In the genomic region with DNA sequence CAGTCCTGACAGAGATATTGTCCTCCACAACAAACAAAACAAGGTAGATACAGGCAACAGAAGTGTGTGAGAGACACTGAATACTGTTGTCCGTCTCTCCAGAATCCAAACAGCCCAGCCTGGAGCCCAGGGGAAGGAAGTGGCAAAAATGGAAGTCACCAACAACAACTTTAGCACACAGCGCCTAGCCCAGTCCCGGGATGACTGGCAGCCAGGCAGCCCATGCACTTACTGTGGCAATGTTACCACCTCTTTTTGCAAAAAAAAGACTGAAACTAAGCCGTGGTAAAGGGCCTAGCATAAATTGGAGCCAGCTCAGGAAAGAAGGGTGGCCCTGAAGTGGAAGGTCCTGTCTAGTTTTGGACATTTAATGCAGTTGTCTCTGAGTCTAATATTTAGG, we compare ENCODE assay signal across 8 mouse cellular contexts. TPM values are rescaled to one million over a fixed set of nuclear protein-coding genes. Genes with fewer than 3 reads are reported as not detected.
DNase-seq lines count a peak whose midpoint lies in the region; ATAC-seq and TF ChIP-seq lines count a peak whose summit lies in the region.

No protein-coding gene starts in this region.

- peak overlapping the region; percentile 96 for H3K4me2 ChIP-seq in neural tube, embryonic 12.5 days (replicated peaks)

- H3K4me3 ChIP-seq in testis, adult 2 months (ENCODE audit: control insufficient read depth, low read depth, low read length), result peak overlapping the region; percentile 91
- peak overlapping the region; percentile 79 for H3K4me3 ChIP-seq in neural tube, embryonic 12.5 days

- no peaks in the 10 kb centered on the region; the same call in 1 of the 2 replicates for H3K36me3 ChIP-seq in testis, adult 2 months (ENCODE audit: control insufficient read depth, insufficient read depth, low read length)
- H3K36me3 ChIP-seq in neural tube, embryonic 12.5 days, result peaks cover 27% of the 10 kb centered on the region

- peak overlapping the region; percentile 99 for H3K27ac ChIP-seq in testis, adult 2 months (ENCODE audit: control insufficient read depth, insufficient read depth, low read depth, low read length)
- H3K27ac ChIP-seq in neural tube, embryonic 12.5 days, result no peak overlapping the region

- 9% methylated on average over 4 of the region's 4 CpGs for WGBS in neural tube, embryonic 12.5 days

- DNase-seq in adrenal gland, postnatal 14 days, result peak; percentile 24
- no peak for DNase-seq in adrenal gland, adult 8-10 months
- no peak for DNase-seq in testis, postnatal 14 days (ENCODE audit: low spot score)
- DNase-seq in kidney, postnatal 10 days, result peak; percentile 30
- no peak for DNase-seq in ovary, adult 18-20 months (ENCODE audit: low spot score)
- DNase-seq in cerebellum, postnatal 14 days, result no peak

- H3K4me1 ChIP-seq in testis, adult 2 months (ENCODE audit: control insufficient read depth, insufficient read depth, low read length), result peaks cover 2% of the 10 kb centered on the region; the same call in 1 of the 2 replicates
- peaks cover 16% of the 10 kb centered on the region for H3K4me1 ChIP-seq in neural tube, embryonic 12.5 days

- H3K9ac ChIP-seq in neural tube, embryonic 12.5 days, result peak overlapping the region; percentile 78

- TF ChIP-seq CTCF in testis, adult 2 months (IDR thresholded peaks at IDR 0.05; ENCODE audit: control insufficient read depth, insufficient read depth, insufficient replicate concordance, low read depth, low read length), result no peak

- no peak for ATAC-seq in neural tube, embryonic 12.5 days (ENCODE audit: low FRiP score, low read depth)

- TF ChIP-seq POLR2A in testis, adult 2 months (IDR thresholded peaks at IDR 0.05; ENCODE audit: control insufficient read depth, low read depth, low read length), result no peak

- no peaks in the 10 kb centered on the region for H3K27me3 ChIP-seq in testis, adult 2 months (ENCODE audit: control insufficient read depth, insufficient read depth, low read length)
- no peaks in the 10 kb centered on the region for H3K27me3 ChIP-seq in neural tube, embryonic 12.5 days (replicated peaks)

- H3K9me3 ChIP-seq in neural tube, embryonic 12.5 days, result no peaks in the 10 kb centered on the region

RNA-seq across cellular contexts. Expression of gene Ranbp10, which starts 0.8 kb away (rescaled TPM):
- total RNA-seq in adrenal gland, postnatal 14 days (2021), result 27.3 and 29.8 TPM in 2 replicates
- total RNA-seq in adrenal gland, adult 8-10 months (2022), result 10 to 100 TPM; 25.7 to 30.1 (median 27.3) TPM
- 48.4 and 50.2 TPM in 2 replicates for polyA plus RNA-seq in testis, adult 2 months (2012; rRNA removed)
- 14.6 and 15.2 TPM in 2 replicates for polyA plus RNA-seq in neural tube, embryonic 12.5 days (2016; fragmentation: Nextera tagmentation; extraction: Ambion mirVana)

RNA-seq across cellular contexts. Expression of gene Tsnaxip1, which starts 1.2 kb away (rescaled TPM):
- total RNA-seq in adrenal gland, postnatal 14 days (2021), result not detected in 2 replicates
- not detected for total RNA-seq in adrenal gland, adult 8-10 months (2022)
- 130 and 137 TPM in 2 replicates for polyA plus RNA-seq in testis, adult 2 months (2012; rRNA removed)
- polyA plus RNA-seq in neural tube, embryonic 12.5 days (2016; fragmentation: Nextera tagmentation; extraction: Ambion mirVana), result 0.24 and 0.27 TPM in 2 replicates

RNA-seq across cellular contexts. Expression of gene Cenpt, which starts 26.7 kb away (rescaled TPM):
- 8.5 and 11.2 TPM in 2 replicates for total RNA-seq in adrenal gland, postnatal 14 days (2021)
- 1 to 10 TPM; 6.2 to 9.7 (median 7.3) TPM for total RNA-seq in adrenal gland, adult 8-10 months (2022)
- 15.7 and 16.3 TPM in 2 replicates for polyA plus RNA-seq in testis, adult 2 months (2012; rRNA removed)
- polyA plus RNA-seq in neural tube, embryonic 12.5 days (2016; fragmentation: Nextera tagmentation; extraction: Ambion mirVana), result 58.6 and 61.8 TPM in 2 replicates

RNA-seq across cellular contexts. Expression of gene Thap11, which starts 28.6 kb away (rescaled TPM):
- total RNA-seq in adrenal gland, postnatal 14 days (2021), result 30.9 and 31.0 TPM in 2 replicates
- total RNA-seq in adrenal gland, adult 8-10 months (2022), result 10 to 100 TPM; 38.2 to 45.1 (median 43.6) TPM
- polyA plus RNA-seq in testis, adult 2 months (2012; rRNA removed), result 13.1 and 14.0 TPM in 2 replicates
- 73.0 and 77.7 TPM in 2 replicates for polyA plus RNA-seq in neural tube, embryonic 12.5 days (2016; fragmentation: Nextera tagmentation; extraction: Ambion mirVana)

RNA-seq across cellular contexts. Expression of gene Nutf2, which starts 34.0 kb away (rescaled TPM):
- total RNA-seq in adrenal gland, postnatal 14 days (2021), result 22.3 and 41.4 TPM in 2 replicates
- 10 to 100 TPM; 28.5 to 37.2 (median 29.0) TPM for total RNA-seq in adrenal gland, adult 8-10 months (2022)
- polyA plus RNA-seq in testis, adult 2 months (2012; rRNA removed), result 29.9 and 32.1 TPM in 2 replicates
- 238 and 249 TPM in 2 replicates for polyA plus RNA-seq in neural tube, embryonic 12.5 days (2016; fragmentation: Nextera tagmentation; extraction: Ambion mirVana)

Comparison
In these comparisons a context has a peak if more than half of its experiments do, and no peak if none do; other contexts are left out.
1. DNase-seq: peak in adrenal gland, postnatal 14 days (single experiment) and kidney, postnatal 10 days (single experiment); none in adrenal gland, adult 8-10 months (single experiment), testis, postnatal 14 days (single experiment), ovary, adult 18-20 months (single experiment) and cerebellum, postnatal 14 days (0 of 2).